In the genomic region with DNA sequence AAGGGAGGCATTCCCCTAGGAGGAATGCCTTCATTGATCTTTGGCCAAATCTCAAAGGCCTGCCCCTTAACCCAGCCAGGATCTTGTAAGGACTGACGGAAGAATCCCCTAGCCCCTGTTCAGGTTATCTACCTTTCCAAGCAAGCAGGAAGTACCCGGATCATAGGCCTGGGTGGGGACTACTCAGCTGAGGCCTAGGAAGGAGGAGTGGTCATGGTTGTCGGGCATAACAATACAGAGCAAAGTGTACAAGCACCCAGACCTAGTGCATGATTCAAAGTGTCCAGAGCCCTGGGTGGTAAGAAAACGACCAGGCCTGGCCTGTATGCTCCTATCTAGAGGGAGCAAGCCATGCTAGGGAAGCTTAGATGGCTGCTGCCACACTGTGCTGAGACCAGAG, we compare ENCODE assay signal across 29 mouse cellular contexts. TPM values are rescaled to one million over a fixed set of nuclear protein-coding genes. Genes with fewer than 3 reads are reported as not detected.
A peak's percentile ranks its signal among the peaks of the same experiment; 100 is the strongest.
DNase-seq lines count a peak whose midpoint lies in the region; ATAC-seq and TF ChIP-seq lines count a peak whose summit lies in the region.
"Had no signal": no experiment of that assay in that cellular context is flagged by ENCODE, and none has a peak within 500 bp of the region (broad histone marks: within the 10 kb centered on the region; RNA-seq: fewer than 3 reads in every experiment).

No protein-coding gene starts in this region.

- no peaks in the 10 kb centered on the region for H3K27me3 ChIP-seq in intestine, embryonic 15.5 days (replicated peaks)
- H3K27me3 ChIP-seq in intestine, postnatal 0 days (replicated peaks; ENCODE audit: control insufficient read depth, insufficient read depth, low read length): no peaks in the 10 kb centered on the region
- no peaks in the 10 kb centered on the region for H3K27me3 ChIP-seq in neural tube, embryonic 15.5 days (replicated peaks)
- H3K27me3 ChIP-seq: embryonic facial prominence, embryonic 13.5 days; forebrain, embryonic 13.5 days; heart, embryonic 15.5 days; hindbrain, embryonic 13.5 days had no signal

- WGBS in intestine, embryonic 15.5 days: 63% methylated on average over 4 of the region's 4 CpGs
- 35% methylated on average over 4 of the region's 4 CpGs for WGBS in intestine, postnatal 0 days
- 77% methylated on average over 4 of the region's 4 CpGs for WGBS in neural tube, embryonic 15.5 days

- H3K4me3 ChIP-seq in intestine, embryonic 15.5 days (replicated peaks): no peak overlapping the region
- H3K4me3 ChIP-seq in intestine, postnatal 0 days (ENCODE audit: low read depth, low read length): no peak overlapping the region
- no peak overlapping the region for H3K4me3 ChIP-seq in neural tube, embryonic 15.5 days (replicated peaks)
- H3K4me3 ChIP-seq: embryonic facial prominence, embryonic 13.5 days; forebrain, embryonic 10.5 days; forebrain, embryonic 13.5 days; heart, embryonic 12.5 days; heart, embryonic 15.5 days; hindbrain, embryonic 10.5 days; hindbrain, embryonic 13.5 days had no signal

- peak; percentile 48 for ATAC-seq in intestine, embryonic 15.5 days
- no peak for ATAC-seq in intestine, postnatal 0 days
- ATAC-seq in neural tube, embryonic 15.5 days (ENCODE audit: low FRiP score): no peak
- ATAC-seq: forebrain, embryonic 13.5 days; forebrain, embryonic 16.5 days; hindbrain, embryonic 16.5 days had no signal

- 0 out of 2 replicates have a peak, but pooled peaks cover 4% of the 10 kb centered on the region for H3K4me1 ChIP-seq in intestine, embryonic 15.5 days (replicated peaks)
- H3K4me1 ChIP-seq in intestine, postnatal 0 days (replicated peaks; ENCODE audit: control insufficient read depth, insufficient read depth, low read length): no peaks in the 10 kb centered on the region
- peaks cover 29% of the 10 kb centered on the region for H3K4me1 ChIP-seq in neural tube, embryonic 15.5 days

- DNase-seq in ZHBTc4 (ENCODE audit: low read depth, low spot score): peak; percentile 74
- DNase-seq in yolk sac, embryonic 10.5 days (ENCODE audit: low spot score): peak; percentile 28
- no peak for DNase-seq in layer of hippocampus, adult 9-11 months
- DNase-seq: adrenal gland, adult 2 months; adrenal gland, postnatal 14 days; B cell, adult 2 months; cerebellum, adult 11 months; cerebellum, adult 2 months; cerebellum, adult 9-11 months; cerebellum, postnatal 25 days; gastrocnemius, postnatal 25 days; heart, adult 18-20 months; heart, postnatal 10 days; heart, postnatal 36 days; kidney, adult 11 months had no signal

- H3K4me2 ChIP-seq in intestine, embryonic 15.5 days (replicated peaks): no peak overlapping the region
- H3K4me2 ChIP-seq in intestine, postnatal 0 days (replicated peaks; ENCODE audit: low read depth): no peak overlapping the region
- H3K4me2 ChIP-seq in neural tube, embryonic 15.5 days: no peak overlapping the region
- H3K4me2 ChIP-seq: embryonic facial prominence, embryonic 13.5 days; forebrain, embryonic 13.5 days; heart, embryonic 12.5 days; heart, embryonic 15.5 days; hindbrain, embryonic 13.5 days had no signal

- no peak overlapping the region for H3K9ac ChIP-seq in intestine, embryonic 15.5 days
- no peak overlapping the region for H3K9ac ChIP-seq in intestine, postnatal 0 days (ENCODE audit: low read depth, low read length)
- no peak overlapping the region for H3K9ac ChIP-seq in neural tube, embryonic 15.5 days (replicated peaks)
- H3K9ac ChIP-seq: embryonic facial prominence, embryonic 13.5 days; forebrain, embryonic 13.5 days; heart, embryonic 12.5 days; heart, embryonic 15.5 days; hindbrain, embryonic 13.5 days had no signal

- H3K27ac ChIP-seq in intestine, embryonic 15.5 days: no peak overlapping the region
- H3K27ac ChIP-seq in intestine, postnatal 0 days (ENCODE audit: low read depth, low read length): no peak overlapping the region
- H3K27ac ChIP-seq in neural tube, embryonic 15.5 days (replicated peaks): no peak overlapping the region
- H3K27ac ChIP-seq: embryonic facial prominence, embryonic 13.5 days; forebrain, embryonic 10.5 days; forebrain, embryonic 13.5 days; heart, embryonic 15.5 days; hindbrain, embryonic 10.5 days; hindbrain, embryonic 13.5 days had no signal

- H3K9me3 ChIP-seq in intestine, embryonic 15.5 days: no peaks in the 10 kb centered on the region
- H3K9me3 ChIP-seq in intestine, postnatal 0 days (ENCODE audit: control insufficient read depth): no peaks in the 10 kb centered on the region
- no peaks in the 10 kb centered on the region for H3K9me3 ChIP-seq in neural tube, embryonic 15.5 days (replicated peaks)
- H3K9me3 ChIP-seq: embryonic facial prominence, embryonic 13.5 days; forebrain, embryonic 10.5 days; forebrain, embryonic 13.5 days; heart, embryonic 12.5 days; heart, embryonic 15.5 days; hindbrain, embryonic 10.5 days; hindbrain, embryonic 13.5 days had no signal

- TF ChIP-seq CTCF in intestine, postnatal 0 days (IDR thresholded peaks at IDR 0.05; ENCODE audit: low read depth): no peak

- H3K36me3 ChIP-seq in intestine, embryonic 15.5 days: no peaks in the 10 kb centered on the region
- H3K36me3 ChIP-seq in intestine, postnatal 0 days (ENCODE audit: control insufficient read depth, insufficient read depth): no peaks in the 10 kb centered on the region
- H3K36me3 ChIP-seq in neural tube, embryonic 15.5 days: peaks cover 68% of the 10 kb centered on the region

RNA-seq across cellular contexts. Expression of gene Fam221b, which starts 6.7 kb away (rescaled TPM):
- polyA plus RNA-seq in intestine, embryonic 15.5 days (2015; fragmentation: Nextera tagmentation; extraction: Ambion mirVana): 2.9 and 3.6 TPM in 2 replicates
- polyA plus RNA-seq in intestine, postnatal 0 days (2015; fragmentation: Nextera tagmentation; extraction: Ambion mirVana): 6.0 and 6.7 TPM in 2 replicates
- 1.5 and 1.6 TPM in 2 replicates for polyA plus RNA-seq in neural tube, embryonic 15.5 days (2015; fragmentation: Nextera tagmentation; extraction: Ambion mirVana)
- polyA plus RNA-seq: adrenal gland, adult 2 months had no signal

RNA-seq across cellular contexts. Expression of gene Tmem8b, which starts 6.8 kb away (rescaled TPM):
- polyA plus RNA-seq in intestine, embryonic 15.5 days (2015; fragmentation: Nextera tagmentation; extraction: Ambion mirVana): 3.3 and 3.5 TPM in 2 replicates
- polyA plus RNA-seq in intestine, postnatal 0 days (2015; fragmentation: Nextera tagmentation; extraction: Ambion mirVana): 1.6 and 1.9 TPM in 2 replicates
- polyA plus RNA-seq in neural tube, embryonic 15.5 days (2015; fragmentation: Nextera tagmentation; extraction: Ambion mirVana): 9.1 and 12.4 TPM in 2 replicates

RNA-seq across cellular contexts. Expression of gene Hint2, which starts 19.3 kb away (rescaled TPM):
- 152 and 157 TPM in 2 replicates for polyA plus RNA-seq in intestine, embryonic 15.5 days (2015; fragmentation: Nextera tagmentation; extraction: Ambion mirVana)
- 270 and 305 TPM in 2 replicates for polyA plus RNA-seq in intestine, postnatal 0 days (2015; fragmentation: Nextera tagmentation; extraction: Ambion mirVana)
- polyA plus RNA-seq in neural tube, embryonic 15.5 days (2015; fragmentation: Nextera tagmentation; extraction: Ambion mirVana): 77.5 and 78.9 TPM in 2 replicates

RNA-seq across cellular contexts. Expression of gene Spag8, which starts 22.2 kb away (rescaled TPM):
- 0.46 and 1.0 TPM in 2 replicates for polyA plus RNA-seq in intestine, embryonic 15.5 days (2015; fragmentation: Nextera tagmentation; extraction: Ambion mirVana)
- polyA plus RNA-seq in intestine, postnatal 0 days (2015; fragmentation: Nextera tagmentation; extraction: Ambion mirVana): 0.08 and 0.22 TPM in 2 replicates
- 4.1 and 4.3 TPM in 2 replicates for polyA plus RNA-seq in neural tube, embryonic 15.5 days (2015; fragmentation: Nextera tagmentation; extraction: Ambion mirVana)

RNA-seq across cellular contexts. Expression of gene Olfr70, which starts 25.0 kb away (rescaled TPM):
- not detected in 2 replicates for polyA plus RNA-seq in intestine, embryonic 15.5 days (2015; fragmentation: Nextera tagmentation; extraction: Ambion mirVana)
- polyA plus RNA-seq in intestine, postnatal 0 days (2015; fragmentation: Nextera tagmentation; extraction: Ambion mirVana): not detected in 2 replicates
- 0.08 TPM in 1 of 2 replicates, not detected in the other for polyA plus RNA-seq in neural tube, embryonic 15.5 days (2015; fragmentation: Nextera tagmentation; extraction: Ambion mirVana)
- polyA plus RNA-seq: adrenal gland, adult 2 months; cerebellum, adult 2 months; embryonic facial prominence, embryonic 13.5 days; forebrain, embryonic 10.5 days; forebrain, embryonic 13.5 days; forebrain, embryonic 16.5 days; frontal cortex, adult 2 months; gonadal fat pad, adult 2 months; heart, embryonic 12.5 days; heart, embryonic 15.5 days; hindbrain, embryonic 10.5 days; hindbrain, embryonic 13.5 days had no signal
